Mouse (Mus musculus) cortical plate, adult 2 months (tissue): Measurements from ENCODE around the gene Dock7.

Experiments used
- CTCF ChIP-seq: fragments of 200-500 bp; IDR thresholded peaks from 2 replicates; pipeline ENCODE4 v1.5.1; 2011; ENCODE audit warnings: mild to moderate bottlenecking, control low read depth, low read length; ENCODE audit not compliant: insufficient read depth; ENCODE audit errors: extremely low read depth
- POLR2A ChIP-seq: fragments of 200-500 bp; IDR thresholded peaks from 2 replicates; pipeline ENCODE4 v1.6.1; 2011; ENCODE audit warnings: mild to moderate bottlenecking, low read length, control low read depth; ENCODE audit not compliant: insufficient read depth; ENCODE audit errors: extremely low read depth

GRCm38 (mm10) chr4:99163547-99163946 lies 42.8 kb upstream of the Dock7 start:
- TF ChIP-seq POLR2A (no peak), CTCF (no peak)
